Mouse (Mus musculus) embryonic facial prominence, embryonic 12.5 days (tissue): ENCODE results near the gene Zfp277. TPM values are rescaled to one million over a fixed set of nuclear protein-coding genes. Genes with fewer than 3 reads are reported as not detected.

Source experiments
- ATAC-seq: fragments of 200-750 bp; cut with Nextera tagmentation; 2 replicates; pipeline ENCODE4 v1.8.0; 2017; ENCODE audit not compliant: insufficient number of reproducible peaks, insufficient read depth, low FRiP score, low TSS enrichment
- H3K27ac ChIP-seq: fragments of 300-500 bp; sonication (generic); 2 replicates; pipeline ENCODE4 v1.5.1; 2016; ENCODE audit warnings: mild to moderate bottlenecking
- H3K27me3 ChIP-seq: fragments of 300-500 bp; sonication (generic); 2 replicates; pipeline ENCODE4 v1.6.1; 2016; ENCODE audit warnings: mild to moderate bottlenecking, moderate library complexity
- H3K36me3 ChIP-seq: fragments of 300-500 bp; sonication (generic); 2 replicates; pipeline ENCODE4 v1.6.1; 2016; ENCODE audit warnings: mild to moderate bottlenecking
- H3K4me1 ChIP-seq: fragments of 300-500 bp; sonication (generic); 2 replicates; pipeline ENCODE4 v1.6.1; 2016
- H3K4me2 ChIP-seq: fragments of 300-500 bp; sonication (generic); replicated peaks from 2 replicates; pipeline ENCODE4 v1.6.1; 2016; ENCODE audit warnings: mild to moderate bottlenecking, moderate library complexity
- H3K4me3 ChIP-seq: fragments of 300-500 bp; sonication (generic); 2 replicates; pipeline ENCODE4 v1.5.1; 2016; ENCODE audit warnings: mild to moderate bottlenecking
- H3K9ac ChIP-seq: fragments of 300-500 bp; sonication (generic); 2 replicates; pipeline ENCODE4 v1.6.1; 2016; ENCODE audit warnings: mild to moderate bottlenecking, moderate library complexity
- H3K9me3 ChIP-seq: fragments of 300-500 bp; sonication (generic); 2 replicates; pipeline ENCODE4 v1.6.1; 2016; ENCODE audit warnings: mild to moderate bottlenecking, moderate library complexity
- WGBS: fragments of 180-500 bp; shearing (Covaris S2); methylation state at CpG from one replicate; pipeline ENCODE4 v1.1.7; 2016; 5-methylcytosine and 5-hydroxymethylcytosine counted together
- polyA plus RNA-seq: library from polyadenylated mRNA; unstranded; fragments of >200 nt; fragmentation: Nextera tagmentation; extraction: Ambion mirVana; gene quantifications from 2 replicates; pipeline ENCODE4 v1.2.1, GENCODE M21; 2016

The Zfp277 gene
- polyA plus RNA-seq, 1 experiment from 2014 or later = 38.2 TPM

GRCm38 (mm10) chr12:40273339-40273738 lies 172.4 kb downstream of the Zfp277 start:
- H3K4me2 ChIP-seq = no peak overlapping the region
- H3K27me3 ChIP-seq = no peaks in the 10 kb centered on the region
- 84% methylated on average over 4 of the region's 4 CpGs for WGBS
- no peaks in the 10 kb centered on the region for H3K4me1 ChIP-seq
- H3K9ac ChIP-seq = no peak overlapping the region
- H3K36me3 ChIP-seq = no peaks in the 10 kb centered on the region
- ATAC-seq = no peak
- no peak overlapping the region for H3K4me3 ChIP-seq
- no peaks in the 10 kb centered on the region for H3K9me3 ChIP-seq
- no peak overlapping the region for H3K27ac ChIP-seq

GRCm38 (mm10) chr12:40272710-40273109 lies 173.0 kb downstream of the Zfp277 start:
- H3K9ac ChIP-seq = no peak overlapping the region
- 75% methylated on average over 4 of the region's 4 CpGs for WGBS
- H3K27ac ChIP-seq = no peak overlapping the region
- H3K36me3 ChIP-seq = no peaks in the 10 kb centered on the region
- no peak overlapping the region for H3K4me2 ChIP-seq
- no peak for ATAC-seq
- H3K4me3 ChIP-seq = no peak overlapping the region
- no peaks in the 10 kb centered on the region for H3K9me3 ChIP-seq
- H3K27me3 ChIP-seq = no peaks in the 10 kb centered on the region
- no peaks in the 10 kb centered on the region for H3K4me1 ChIP-seq

- no peaks in the 10 kb centered on the region for H3K4me1 ChIP-seq
- WGBS = 69% methylated on average over 2 of the region's 2 CpGs
- H3K36me3 ChIP-seq = no peaks in the 10 kb centered on the region
- H3K9ac ChIP-seq = no peak overlapping the region
- no peak overlapping the region for H3K4me2 ChIP-seq
- H3K4me3 ChIP-seq = no peak overlapping the region
- H3K9me3 ChIP-seq = no peaks in the 10 kb centered on the region
- no peaks in the 10 kb centered on the region for H3K27me3 ChIP-seq
- no peak overlapping the region for H3K27ac ChIP-seq
- no peak for ATAC-seq
Observed at GRCm38 (mm10) chr12:40268313-40268712, 177.4 kb downstream of the Zfp277 start.

Other genes with a start within 250 kb of the Zfp277 start
- gene Lsmem1, start 246.4 kb downstream of the Zfp277 start, polyA plus RNA-seq = 0.14 and 0.29 TPM in 2 replicates
- 124 and 135 TPM in 2 replicates for gene Ifrd1, start 197.4 kb downstream of the Zfp277 start, polyA plus RNA-seq
- 24.5 TPM in 2 replicates for gene Dock4, start 50 bp upstream of the Zfp277 start, polyA plus RNA-seq